ENCODE assay signal across 8 mouse cellular contexts in the genomic region with DNA sequence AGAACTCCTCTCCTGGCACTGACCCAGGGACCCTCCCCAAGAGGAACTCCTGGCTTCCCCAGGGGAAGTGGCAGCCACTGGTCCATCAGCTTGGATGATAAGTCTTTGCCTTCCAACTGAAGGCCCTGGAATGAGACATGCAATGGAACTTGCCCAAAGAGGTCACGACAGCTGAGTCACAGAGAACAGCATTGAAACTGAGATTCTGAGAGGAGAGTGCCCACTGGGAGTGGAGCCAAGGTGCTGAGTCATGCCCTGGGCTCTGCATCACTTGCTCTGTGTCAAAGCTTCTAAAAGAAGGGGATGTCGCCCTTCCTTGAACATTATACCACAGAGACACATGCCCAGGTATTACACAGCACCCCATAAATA.
A peak's percentile ranks its signal among the peaks of the same experiment; 100 is the strongest.
DNase-seq lines count a peak whose midpoint lies in the region; ATAC-seq and TF ChIP-seq lines count a peak whose summit lies in the region.

No protein-coding gene starts in this region.

- H3K4me3 ChIP-seq in forebrain, postnatal 0 days (ENCODE audit: low read depth, low read length) = no peak overlapping the region
- no peak overlapping the region for H3K4me3 ChIP-seq in forebrain, embryonic 15.5 days
- no peak overlapping the region for H3K4me3 ChIP-seq in heart, embryonic 15.5 days
- no peak overlapping the region for H3K4me3 ChIP-seq in lung, adult 2 months (replicated peaks; ENCODE audit: extremely low read depth, low read depth, low read length)

- H3K27ac ChIP-seq in forebrain, postnatal 0 days (ENCODE audit: low read depth, low read length) = no peak overlapping the region
- no peak overlapping the region for H3K27ac ChIP-seq in forebrain, embryonic 15.5 days (replicated peaks)
- H3K27ac ChIP-seq in heart, embryonic 15.5 days = peak overlapping the region; percentile 26

- no peak for TF ChIP-seq CTCF in forebrain, postnatal 0 days (IDR thresholded peaks at IDR 0.05; ENCODE audit: low read depth)
- TF ChIP-seq CTCF in lung, adult 2 months (IDR thresholded peaks at IDR 0.05; ENCODE audit: insufficient read depth, low read length) = no peak

- peak; percentile 53 for ATAC-seq in forebrain, postnatal 0 days
- ATAC-seq in forebrain, embryonic 15.5 days (replicated peaks) = no peak
- ATAC-seq in heart, embryonic 15.5 days (replicated peaks; ENCODE audit: insufficient number of reproducible peaks, insufficient read depth, low FRiP score, low read depth) = peak; percentile 40; the same call in 1 of the 2 replicates

- DNase-seq in forebrain, postnatal 0 days = peak; percentile 54
- DNase-seq in A20 (ENCODE audit: low read depth, low spot score) = peak; percentile 29
- peak; percentile 60 for DNase-seq in cerebellum, adult 11 months
- peak; percentile 21 for DNase-seq in lung, adult 2 months
- DNase-seq in thymus, postnatal 10 days (ENCODE audit: low spot score in 2 of 2) = no peak
- no peak for DNase-seq in thymus, postnatal 4 days

- no peak overlapping the region for H3K4me2 ChIP-seq in forebrain, postnatal 0 days (ENCODE audit: low read depth)
- no peak overlapping the region for H3K4me2 ChIP-seq in forebrain, embryonic 15.5 days (replicated peaks)
- H3K4me2 ChIP-seq in heart, embryonic 15.5 days = no peak overlapping the region

- H3K9me3 ChIP-seq in forebrain, postnatal 0 days (ENCODE audit: low read length) = no peaks in the 10 kb centered on the region
- no peaks in the 10 kb centered on the region for H3K9me3 ChIP-seq in forebrain, embryonic 15.5 days
- no peaks in the 10 kb centered on the region for H3K9me3 ChIP-seq in heart, embryonic 15.5 days (replicated peaks)

- TF ChIP-seq POLR2A in lung, adult 2 months (IDR thresholded peaks at IDR 0.05; ENCODE audit: borderline replicate concordance, extremely low read depth, low read depth, low read length) = no peak

- H3K4me1 ChIP-seq in forebrain, postnatal 0 days (ENCODE audit: insufficient read depth) = peaks cover 6% of the 10 kb centered on the region; the same call in 1 of the 2 replicates
- peaks cover 18% of the 10 kb centered on the region for H3K4me1 ChIP-seq in forebrain, embryonic 15.5 days
- peaks cover 29% of the 10 kb centered on the region for H3K4me1 ChIP-seq in heart, embryonic 15.5 days (replicated peaks)
- no peaks in the 10 kb centered on the region for H3K4me1 ChIP-seq in lung, adult 2 months (ENCODE audit: control insufficient read depth, insufficient read depth, low read length)

- no peaks in the 10 kb centered on the region for H3K27me3 ChIP-seq in forebrain, postnatal 0 days (ENCODE audit: insufficient read depth, low read length)
- H3K27me3 ChIP-seq in forebrain, embryonic 15.5 days = no peaks in the 10 kb centered on the region
- H3K27me3 ChIP-seq in heart, embryonic 15.5 days = no peaks in the 10 kb centered on the region

- WGBS in forebrain, postnatal 0 days = 48% methylated on average over 2 of the region's 2 CpGs
- 68% methylated on average over 2 of the region's 2 CpGs for WGBS in forebrain, embryonic 15.5 days
- 44% methylated on average over 2 of the region's 2 CpGs for WGBS in heart, embryonic 15.5 days
- 19% methylated on average over 2 of the region's 2 CpGs for WGBS in lung, adult 2 months

- H3K36me3 ChIP-seq in forebrain, postnatal 0 days (ENCODE audit: insufficient read depth) = no peaks in the 10 kb centered on the region
- H3K36me3 ChIP-seq in forebrain, embryonic 15.5 days = no peaks in the 10 kb centered on the region
- no peaks in the 10 kb centered on the region for H3K36me3 ChIP-seq in heart, embryonic 15.5 days

- no peak overlapping the region for H3K9ac ChIP-seq in forebrain, postnatal 0 days
- no peak overlapping the region for H3K9ac ChIP-seq in forebrain, embryonic 15.5 days (replicated peaks)
- no peak overlapping the region for H3K9ac ChIP-seq in heart, embryonic 15.5 days

Comparison
In these comparisons a context has a peak if more than half of its experiments do, and no peak if none do; other contexts are left out.
1. DNase-seq: peak in forebrain, postnatal 0 days (single experiment), A20 (single experiment), cerebellum, adult 11 months (single experiment) and lung, adult 2 months (single experiment); none in thymus, postnatal 10 days (0 of 2) and thymus, postnatal 4 days (single experiment).